Mouse (Mus musculus) heart, embryonic 10.5 days (tissue): ENCODE data around the gene Meis3. TPM values are rescaled to one million over a fixed set of nuclear protein-coding genes. Genes with fewer than 3 reads are reported as not detected.

Source experiments
- DNase-seq: peaks from one replicate; pipeline ENCODE4 v3.0.0-alpha.2; 2017; ENCODE audit warnings: low spot score
- H3K27ac ChIP-seq: fragments of 300-500 bp; sonication (generic); 2 replicates; pipeline ENCODE4 v1.5.1; 2016; ENCODE audit warnings: mild to moderate bottlenecking
- H3K27me3 ChIP-seq: fragments of 300-500 bp; sonication (generic); 2 replicates; pipeline ENCODE4 v1.6.1; 2016; ENCODE audit warnings: mild to moderate bottlenecking; ENCODE audit not compliant: poor library complexity, insufficient read depth, severe bottlenecking
- H3K36me3 ChIP-seq: fragments of 300-500 bp; sonication (generic); 2 replicates; pipeline ENCODE4 v1.6.1; 2016; ENCODE audit warnings: mild to moderate bottlenecking, moderate library complexity
- H3K4me1 ChIP-seq: fragments of 300-500 bp; sonication (generic); 2 replicates; pipeline ENCODE4 v1.6.1; 2016; ENCODE audit warnings: mild to moderate bottlenecking
- H3K4me3 ChIP-seq: fragments of 300-500 bp; sonication (generic); 2 replicates; pipeline ENCODE4 v1.5.1; 2016; ENCODE audit warnings: mild to moderate bottlenecking, moderate library complexity
- H3K9me3 ChIP-seq: fragments of 300-500 bp; sonication (generic); 2 replicates; pipeline ENCODE4 v1.6.1; 2016; ENCODE audit warnings: mild to moderate bottlenecking, moderate library complexity
- WGBS: fragments of 180-500 bp; shearing (Covaris S2); methylation state at CpG from one replicate; pipeline ENCODE4 v1.1.7; 2016; 5-methylcytosine and 5-hydroxymethylcytosine counted together
- polyA plus RNA-seq: library from polyadenylated mRNA; unstranded; fragments of >200 nt; fragmentation: Nextera tagmentation; extraction: Ambion mirVana; gene quantifications from 2 replicates; pipeline ENCODE4 v1.2.1, GENCODE M21; 2016

Meis3 gene
- polyA plus RNA-seq, 1 experiment from 2014 or later = 41.8 TPM

GRCm38 (mm10) chr7:16203505-16203903, 28.6 kb downstream of the Meis3 start:
- 92% methylated on average over 13 of the region's 13 CpGs for WGBS
- H3K36me3 ChIP-seq = peaks cover 85% of the 10 kb centered on the region

GRCm38 (mm10) chr7:16204791-16205190, 29.9 kb downstream of the Meis3 start:
- no peak overlapping the region for H3K27ac ChIP-seq
- no peak overlapping the region for H3K4me3 ChIP-seq
- no peaks in the 10 kb centered on the region for H3K9me3 ChIP-seq
- no peak for DNase-seq
- 79% methylated on average over 9 of the region's 9 CpGs for WGBS
- peaks cover 81% of the 10 kb centered on the region for H3K36me3 ChIP-seq
- H3K27me3 ChIP-seq = no peaks in the 10 kb centered on the region
- no peaks in the 10 kb centered on the region for H3K4me1 ChIP-seq

More at GRCm38 (mm10) chr7:16203505-16203903, 28.6 kb downstream of the Meis3 start:
- no peaks in the 10 kb centered on the region for H3K4me1 ChIP-seq
- H3K9me3 ChIP-seq = no peaks in the 10 kb centered on the region
- no peaks in the 10 kb centered on the region for H3K27me3 ChIP-seq
- no peak for DNase-seq
- no peak overlapping the region for H3K4me3 ChIP-seq
- no peak overlapping the region for H3K27ac ChIP-seq

- no peak for DNase-seq
- Histone ChIP-seq H3K36me3 (peaks cover 87% of the 10 kb centered on the region), H3K27me3 (no peaks in the 10 kb centered on the region), H3K9me3 (no peaks in the 10 kb centered on the region), H3K27ac (no peak overlapping the region), H3K4me1 (no peaks in the 10 kb centered on the region), H3K4me3 (no peak overlapping the region)
- 82% methylated on average over 7 of the region's 7 CpGs for WGBS
These were observed 32.2 kb downstream of the Meis3 start for GRCm38 (mm10) chr7:16207076-16207475.

- H3K4me1 ChIP-seq = no peaks in the 10 kb centered on the region
- no peaks in the 10 kb centered on the region for H3K27me3 ChIP-seq
- H3K9me3 ChIP-seq = no peaks in the 10 kb centered on the region
- H3K27ac ChIP-seq = no peak overlapping the region
- 85% methylated on average over 10 of the region's 10 CpGs for WGBS
- DNase-seq = no peak
- H3K36me3 ChIP-seq = peaks cover 86% of the 10 kb centered on the region
- H3K4me3 ChIP-seq = no peak overlapping the region
These were observed 32.6 kb downstream of the Meis3 start for GRCm38 (mm10) chr7:16207496-16207895.

- H3K27me3 ChIP-seq = no peaks in the 10 kb centered on the region
- no peaks in the 10 kb centered on the region for H3K4me1 ChIP-seq
- no peak for DNase-seq
- peaks cover 87% of the 10 kb centered on the region for H3K36me3 ChIP-seq
- H3K9me3 ChIP-seq = no peaks in the 10 kb centered on the region
- 88% methylated on average over 21 of the region's 21 CpGs for WGBS
- no peak overlapping the region for H3K27ac ChIP-seq
- H3K4me3 ChIP-seq = no peak overlapping the region
These were observed 34.1 kb downstream of the Meis3 start for GRCm38 (mm10) chr7:16208781-16209665.

- 71% methylated on average over 12 of the region's 12 CpGs for WGBS
- no peak for DNase-seq
- H3K36me3 ChIP-seq = peaks cover 87% of the 10 kb centered on the region
These were observed 36.0 kb downstream of the Meis3 start for GRCm38 (mm10) chr7:16210862-16211365.

GRCm38 (mm10) chr7:16213196-16213595, 38.3 kb downstream of the Meis3 start:
- H3K36me3 ChIP-seq = peaks cover 93% of the 10 kb centered on the region
- 91% methylated on average over 6 of the region's 6 CpGs for WGBS

More at GRCm38 (mm10) chr7:16210862-16211365, 36.0 kb downstream of the Meis3 start:
- no peaks in the 10 kb centered on the region for H3K9me3 ChIP-seq
- no peaks in the 10 kb centered on the region for H3K4me1 ChIP-seq
- no peaks in the 10 kb centered on the region for H3K27me3 ChIP-seq
- H3K4me3 ChIP-seq = no peak overlapping the region
- H3K27ac ChIP-seq = no peak overlapping the region

GRCm38 (mm10) chr7:16213986-16214385, 39.1 kb downstream of the Meis3 start:
- Histone ChIP-seq H3K4me3 (no peak overlapping the region), H3K9me3 (no peaks in the 10 kb centered on the region), H3K27ac (no peak overlapping the region), H3K36me3 (peaks cover 93% of the 10 kb centered on the region), H3K27me3 (no peaks in the 10 kb centered on the region), H3K4me1 (0 out of 2 replicates have a peak, but pooled peaks cover 9% of the 10 kb centered on the region)
- no peak for DNase-seq
- WGBS = 94% methylated on average over 9 of the region's 9 CpGs

More at GRCm38 (mm10) chr7:16213196-16213595, 38.3 kb downstream of the Meis3 start:
- Histone ChIP-seq H3K4me3 (no peak overlapping the region), H3K4me1 (0 out of 2 replicates have a peak, but pooled peaks cover 4% of the 10 kb centered on the region), H3K27me3 (no peaks in the 10 kb centered on the region), H3K9me3 (no peaks in the 10 kb centered on the region), H3K27ac (no peak overlapping the region)
- DNase-seq = no peak

- H3K9me3 ChIP-seq = no peaks in the 10 kb centered on the region
- WGBS = 2% methylated on average over 34 of the region's 34 CpGs
- DNase-seq = peak; percentile 97
- peaks cover 20% of the 10 kb centered on the region for H3K36me3 ChIP-seq
- H3K4me3 ChIP-seq = peak within 1 kb of the TSS; percentile 81
- peak within 1 kb of the TSS; percentile 95 for H3K27ac ChIP-seq
- H3K27me3 ChIP-seq = peaks cover 9% of the 10 kb centered on the region; the same call in 1 of the 2 replicates
- peaks cover 17% of the 10 kb centered on the region for H3K4me1 ChIP-seq
These were observed 46.8 kb downstream of the Meis3 start, which contains the start of gene Dhx34 for GRCm38 (mm10) chr7:16221582-16222272. TSS of gene Dhx34 (minus strand) at chr7:16222037.

- 30% methylated on average over 5 of the region's 5 CpGs for WGBS
- Histone ChIP-seq H3K27ac (peak overlapping the region; percentile 3; the same call in 1 of the 2 replicates), H3K27me3 (peaks cover 4% of the 10 kb centered on the region; the same call in 1 of the 2 replicates), H3K4me1 (peaks cover 16% of the 10 kb centered on the region), H3K9me3 (peaks cover 5% of the 10 kb centered on the region; the same call in 1 of the 2 replicates), H3K36me3 (no peaks in the 10 kb centered on the region), H3K4me3 (no peak overlapping the region)
- no peak for DNase-seq
These were observed 55.0 kb downstream of the Meis3 start for GRCm38 (mm10) chr7:16229869-16230268.
